Mouse (Mus musculus) lung, adult 2 months (tissue): ENCODE results near the gene Itga9. TPM values are rescaled to one million over a fixed set of nuclear protein-coding genes. Genes with fewer than 3 reads are reported as not detected.

ENCODE experiments used
- DNase-seq: peaks from one replicate; pipeline ENCODE4 v3.0.0; 2022
- H3K4me1 ChIP-seq: fragments of 200-500 bp; 2 replicates; pipeline ENCODE4 v1.6.1; 2011; ENCODE audit warnings: low read length; ENCODE audit not compliant: control insufficient read depth, insufficient read depth
- H3K4me3 ChIP-seq: fragments of 200-500 bp; replicated peaks from 2 replicates; pipeline ENCODE3; 2011; ENCODE audit warnings: low read depth, mild to moderate bottlenecking, control low read depth, low read length; ENCODE audit errors: extremely low read depth
- CTCF ChIP-seq: fragments of 200-500 bp; IDR thresholded peaks from 2 replicates; pipeline ENCODE4 v1.5.1; 2011; ENCODE audit warnings: mild to moderate bottlenecking, low read length, control low read depth; ENCODE audit not compliant: insufficient read depth
- POLR2A ChIP-seq: fragments of 200-500 bp; IDR thresholded peaks from 2 replicates; pipeline ENCODE4 v1.6.1; 2011; ENCODE audit warnings: low read depth, mild to moderate bottlenecking, control low read depth, low read length, borderline replicate concordance; ENCODE audit errors: extremely low read depth
- WGBS: fragments of 180-500 bp; shearing (Covaris S2); methylation state at CpG from one replicate; pipeline ENCODE4 v1.1.7; 2018; 5-methylcytosine and 5-hydroxymethylcytosine counted together
- polyA plus RNA-seq: library from polyadenylated mRNA; depleted of rRNA; stranded (reverse); fragments of >200 nt; gene quantifications from 2 replicates; pipeline ENCODE4 v1.2.3, GENCODE M21; 2012

The Itga9 gene
- polyA plus RNA-seq, 1 experiment = 66.2 TPM

- 75% methylated on average over 6 of the region's 6 CpGs for WGBS
- no peak for DNase-seq
- Histone ChIP-seq H3K4me3 (no peak overlapping the region), H3K4me1 (no peaks in the 10 kb centered on the region)
- TF ChIP-seq POLR2A (no peak), CTCF (no peak)
Measured at GRCm38 (mm10) chr9:118774676-118775075, 168.2 kb downstream of the Itga9 start.

GRCm38 (mm10) chr9:118776880-118777438, 170.5 kb downstream of the Itga9 start:
- Histone ChIP-seq H3K4me1 (no peaks in the 10 kb centered on the region), H3K4me3 (no peak overlapping the region)
- TF ChIP-seq POLR2A = no peak
- no peak for TF ChIP-seq CTCF
- DNase-seq = no peak
- WGBS = 94% methylated on average over 2 of the region's 2 CpGs

DNA sequence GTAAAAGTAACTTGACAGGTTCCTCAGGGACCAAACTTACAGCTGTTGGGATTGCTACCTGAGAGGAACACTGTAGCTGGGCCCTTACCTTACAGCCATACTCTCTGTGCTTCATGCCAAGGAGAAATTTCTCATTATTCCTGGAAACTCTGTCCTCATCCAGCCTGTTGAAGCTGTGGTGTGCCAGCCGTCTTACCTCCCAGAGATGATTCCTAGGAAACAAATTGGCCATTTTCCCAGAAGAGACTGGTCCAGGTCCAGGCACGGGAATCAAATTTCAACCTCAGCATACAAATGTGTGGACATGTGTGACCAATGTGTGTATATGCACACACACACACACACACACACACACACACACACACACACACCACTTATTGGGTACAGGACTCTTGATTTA, 172.1 kb downstream of the Itga9 start:
- Histone ChIP-seq H3K4me1 (no peaks in the 10 kb centered on the region), H3K4me3 (no peak overlapping the region)
- WGBS = 54% methylated on average over 2 of the region's 2 CpGs
- no peak for TF ChIP-seq CTCF
- TF ChIP-seq POLR2A = no peak
- no peak for DNase-seq

- no peak overlapping the region for H3K4me3 ChIP-seq
- no peaks in the 10 kb centered on the region for H3K4me1 ChIP-seq
- DNase-seq = no peak
- WGBS = 74% methylated on average over 4 of the region's 4 CpGs
- TF ChIP-seq CTCF (no peak), POLR2A (no peak)
Measured at GRCm38 (mm10) chr9:118784621-118785020, 178.1 kb downstream of the Itga9 start.

DNA sequence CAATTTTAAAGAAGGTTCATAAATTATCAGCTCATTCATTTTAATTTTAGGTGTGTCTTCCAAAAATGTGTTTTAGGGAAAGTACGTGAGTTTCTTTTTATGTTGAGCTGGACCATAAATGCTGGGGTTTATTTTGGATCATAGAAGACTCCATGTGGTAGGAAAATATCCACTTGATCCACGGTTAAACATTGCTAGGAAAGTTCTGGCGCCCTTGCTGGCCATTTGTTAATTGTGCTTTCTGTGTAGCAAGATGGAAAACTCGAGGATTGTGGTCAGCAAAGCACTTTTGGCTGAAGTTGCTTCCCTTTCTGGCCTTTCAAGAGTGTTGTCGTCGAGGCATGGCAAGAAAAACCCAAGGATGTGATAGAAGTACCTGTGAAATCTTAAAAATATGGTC, 179.3 kb downstream of the Itga9 start:
- Histone ChIP-seq H3K4me3 (no peak overlapping the region), H3K4me1 (no peaks in the 10 kb centered on the region)
- no peak for TF ChIP-seq POLR2A
- no peak for TF ChIP-seq CTCF
- WGBS = 63% methylated on average over 6 of the region's 6 CpGs
- no peak for DNase-seq

- no peak overlapping the region for H3K4me3 ChIP-seq
- TF ChIP-seq POLR2A = no peak
- no peak for TF ChIP-seq CTCF
- DNase-seq = no peak
- 62% methylated on average over 10 of the region's 10 CpGs for WGBS
- H3K4me1 ChIP-seq = no peaks in the 10 kb centered on the region
Measured at GRCm38 (mm10) chr9:118788869-118789281, 182.4 kb downstream of the Itga9 start.

DNA sequence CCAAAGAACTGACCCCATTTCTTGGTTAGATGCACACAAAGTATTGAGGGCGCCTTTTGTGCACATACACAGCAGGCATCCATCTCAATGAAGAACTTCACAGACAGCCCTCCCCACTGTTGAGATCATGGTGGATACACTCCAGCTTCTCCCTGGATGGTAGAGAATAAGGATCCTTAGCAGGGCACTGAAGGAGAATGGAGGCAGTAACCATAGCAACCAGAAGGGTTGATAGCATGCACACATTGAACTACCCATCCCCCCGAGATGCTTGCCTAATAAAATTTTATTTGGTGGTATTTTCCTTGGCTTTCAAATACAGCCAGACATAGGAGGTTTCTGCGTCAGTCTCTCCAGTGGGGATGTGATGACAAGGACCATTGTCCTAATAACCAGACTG, 184.7 kb downstream of the Itga9 start:
- WGBS = 90% methylated on average over 3 of the region's 3 CpGs
- no peak for DNase-seq
- TF ChIP-seq POLR2A (no peak), CTCF (no peak)
- Histone ChIP-seq H3K4me3 (no peak overlapping the region), H3K4me1 (no peaks in the 10 kb centered on the region)

DNA sequence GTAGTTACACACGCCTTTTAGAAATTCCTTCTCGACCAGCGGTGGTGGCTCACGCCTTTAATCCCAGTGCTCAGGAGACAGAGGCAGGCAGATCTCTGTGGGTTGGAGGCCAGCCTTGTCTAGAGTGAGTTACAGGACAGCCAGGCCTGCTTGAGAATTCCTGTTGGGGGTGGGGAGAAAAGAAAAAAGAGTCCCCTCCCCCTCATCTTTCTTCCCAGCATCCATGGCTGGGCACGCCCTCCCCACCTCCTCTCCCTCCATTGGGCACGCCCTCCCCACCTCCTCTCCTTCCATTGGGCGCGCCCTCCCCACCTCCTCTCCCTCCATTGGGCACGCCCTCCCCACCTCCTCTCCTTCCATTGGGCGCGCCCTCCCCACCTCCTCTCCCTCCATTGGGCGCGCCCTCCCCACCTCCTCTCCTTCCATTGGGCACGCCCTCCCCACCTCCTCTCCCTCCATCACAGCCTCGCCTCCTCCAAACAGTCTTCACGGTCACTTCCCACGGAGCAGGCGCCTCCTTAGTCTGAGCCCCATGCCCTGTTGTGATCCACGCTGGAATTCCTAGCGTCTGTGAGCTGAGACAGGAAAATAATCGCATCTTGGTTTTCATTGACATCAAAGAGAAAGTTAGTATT, 186.8 kb downstream of the Itga9 start:
- Histone ChIP-seq H3K4me1 (no peaks in the 10 kb centered on the region), H3K4me3 (no peak overlapping the region)
- WGBS = 85% methylated on average over 14 of the region's 21 CpGs
- TF ChIP-seq POLR2A (no peak), CTCF (no peak)
- no peak for DNase-seq

GRCm38 (mm10) chr9:118794668-118795067, 188.2 kb downstream of the Itga9 start:
- 84% methylated on average over 2 of the region's 2 CpGs for WGBS
- H3K4me1 ChIP-seq = no peaks in the 10 kb centered on the region
- TF ChIP-seq POLR2A (no peak), CTCF (no peak)

GRCm38 (mm10) chr9:118795304-118795703, 188.8 kb downstream of the Itga9 start:
- no peak for DNase-seq
- Histone ChIP-seq H3K4me1 (no peaks in the 10 kb centered on the region), H3K4me3 (no peak overlapping the region)
- WGBS = 79% methylated on average over 4 of the region's 4 CpGs
- no peak for TF ChIP-seq CTCF
- no peak for TF ChIP-seq POLR2A

More at GRCm38 (mm10) chr9:118794668-118795067, 188.2 kb downstream of the Itga9 start:
- H3K4me3 ChIP-seq = no peak overlapping the region
- no peak for DNase-seq
